Mouse (Mus musculus): Measurements from ENCODE around the gene Phf24. TPM values are rescaled to one million over a fixed set of nuclear protein-coding genes. Genes with fewer than 3 reads are reported as not detected.

Gene Phf24
- polyA plus RNA-seq, 1 experiment, result not detected

GRCm38 (mm10) chr4:42933630-42934029 is 17.2 kb downstream of the Phf24 start:
- Histone ChIP-seq H3K27ac (ENCODE audit: control insufficient read depth, insufficient read depth, low read depth, low read length, poor library complexity) (no peak overlapping the region), H3K4me1 (ENCODE audit: control insufficient read depth, insufficient read depth, low read length) (peaks cover 2% of the 10 kb centered on the region; the same call in 1 of the 2 replicates), H3K4me3 (replicated peaks; ENCODE audit: control insufficient read depth, low read depth, low read length) (no peak overlapping the region)
- WGBS, result 7% methylated on average over 22 of the region's 22 CpGs
- TF ChIP-seq POLR2A (IDR thresholded peaks at IDR 0.05; ENCODE audit: borderline replicate concordance, control insufficient read depth, low read depth, low read length), result no peak
- no peak for TF ChIP-seq CTCF (IDR thresholded peaks at IDR 0.05; ENCODE audit: control insufficient read depth, insufficient read depth, low read length)

DNA sequence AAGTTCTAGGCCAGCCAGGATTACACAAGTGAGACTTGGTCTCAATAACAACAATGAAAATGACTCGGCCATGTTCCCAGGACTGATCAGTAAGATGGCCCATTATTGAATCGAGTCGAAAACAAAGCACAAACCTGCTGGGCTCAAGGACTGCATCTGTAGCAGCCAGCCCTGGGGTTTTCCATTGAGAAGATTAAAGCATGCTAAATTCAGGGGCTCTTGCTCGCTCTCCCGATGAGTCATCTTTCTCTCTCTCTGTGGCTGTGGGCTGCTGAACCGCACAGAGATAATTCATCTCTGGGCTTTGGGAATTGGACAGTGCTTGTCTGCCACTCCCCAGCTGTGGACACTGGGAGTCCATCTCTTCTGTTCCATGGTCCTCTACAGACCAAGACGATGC is 24.9 kb downstream of the Phf24 start:
- Histone ChIP-seq H3K27ac (ENCODE audit: control insufficient read depth, insufficient read depth, low read depth, low read length, poor library complexity) (no peak overlapping the region), H3K4me3 (replicated peaks; ENCODE audit: control insufficient read depth, low read depth, low read length) (no peak overlapping the region), H3K4me1 (ENCODE audit: control insufficient read depth, insufficient read depth, low read length) (no peaks in the 10 kb centered on the region)
- TF ChIP-seq POLR2A (IDR thresholded peaks at IDR 0.05; ENCODE audit: borderline replicate concordance, control insufficient read depth, low read depth, low read length) (no peak), CTCF (IDR thresholded peaks at IDR 0.05; ENCODE audit: control insufficient read depth, insufficient read depth, low read length) (no peak)
- 69% methylated on average over 7 of the region's 7 CpGs for WGBS

DNA sequence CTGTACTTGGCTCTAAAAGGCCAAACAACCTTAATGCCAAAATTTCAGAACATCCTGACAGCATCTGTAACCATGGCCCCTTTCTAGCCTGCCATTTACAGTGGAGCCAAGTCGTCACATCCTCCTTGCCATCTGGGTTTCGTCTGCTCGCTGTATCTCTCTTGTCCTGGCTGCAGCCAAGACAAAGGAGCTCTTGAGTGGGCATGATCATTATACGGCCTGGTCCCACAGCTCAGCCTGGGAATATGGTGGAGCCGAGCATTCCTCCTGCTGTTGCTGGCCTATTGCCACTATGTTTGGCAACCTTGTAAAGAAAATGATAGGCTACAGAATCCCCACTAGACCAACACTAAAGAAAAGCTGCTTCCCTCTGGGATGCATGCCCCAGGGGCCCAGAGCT is 26.9 kb downstream of the Phf24 start:
- H3K4me1 ChIP-seq (ENCODE audit: control insufficient read depth, insufficient read depth, low read length), result no peaks in the 10 kb centered on the region
- WGBS, result 83% methylated on average over 5 of the region's 5 CpGs
- H3K27ac ChIP-seq (ENCODE audit: control insufficient read depth, insufficient read depth, low read depth, low read length, poor library complexity), result no peak overlapping the region
- TF ChIP-seq CTCF (IDR thresholded peaks at IDR 0.05; ENCODE audit: control insufficient read depth, insufficient read depth, low read length), result no peak
- no peak for TF ChIP-seq POLR2A (IDR thresholded peaks at IDR 0.05; ENCODE audit: borderline replicate concordance, control insufficient read depth, low read depth, low read length)
- no peak overlapping the region for H3K4me3 ChIP-seq (replicated peaks; ENCODE audit: control insufficient read depth, low read depth, low read length)

DNA sequence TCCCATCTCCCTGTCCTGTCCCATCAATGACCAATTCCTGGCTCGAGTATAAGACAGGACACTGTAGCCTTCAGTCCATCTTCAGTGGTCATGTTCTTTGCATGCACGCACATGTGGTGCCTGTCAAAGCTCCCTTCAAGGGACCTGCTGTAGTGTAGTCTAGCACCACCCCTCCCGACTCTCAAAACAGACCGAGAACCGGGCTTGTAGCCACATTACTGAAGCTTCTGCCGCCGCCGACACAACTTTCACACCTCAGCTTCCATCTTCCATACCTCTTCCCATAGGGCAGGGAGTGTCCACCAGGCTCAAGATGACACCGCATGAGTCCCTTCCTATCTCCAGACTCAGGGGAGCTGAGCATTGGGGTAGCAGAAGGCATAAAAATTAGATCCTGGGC is 27.7 kb downstream of the Phf24 start:
- no peaks in the 10 kb centered on the region for H3K4me1 ChIP-seq (ENCODE audit: control insufficient read depth, insufficient read depth, low read length)
- no peak for TF ChIP-seq CTCF (IDR thresholded peaks at IDR 0.05; ENCODE audit: control insufficient read depth, insufficient read depth, low read length)
- no peak for TF ChIP-seq POLR2A (IDR thresholded peaks at IDR 0.05; ENCODE audit: borderline replicate concordance, control insufficient read depth, low read depth, low read length)

GRCm38 (mm10) chr4:42945043-42945442 is 28.6 kb downstream of the Phf24 start:
- Histone ChIP-seq H3K4me3 (replicated peaks; ENCODE audit: control insufficient read depth, low read depth, low read length) (no peak overlapping the region), H3K4me1 (ENCODE audit: control insufficient read depth, insufficient read depth, low read length) (no peaks in the 10 kb centered on the region), H3K27ac (ENCODE audit: control insufficient read depth, insufficient read depth, low read depth, low read length, poor library complexity) (no peak overlapping the region)
- TF ChIP-seq POLR2A (IDR thresholded peaks at IDR 0.05; ENCODE audit: borderline replicate concordance, control insufficient read depth, low read depth, low read length) (no peak), CTCF (IDR thresholded peaks at IDR 0.05; ENCODE audit: control insufficient read depth, insufficient read depth, low read length) (no peak)
- WGBS, result 33% methylated on average over 6 of the region's 6 CpGs

More for the DNA sequence above, 27.7 kb downstream of the Phf24 start:
- Histone ChIP-seq H3K4me3 (replicated peaks; ENCODE audit: control insufficient read depth, low read depth, low read length) (no peak overlapping the region), H3K27ac (ENCODE audit: control insufficient read depth, insufficient read depth, low read depth, low read length, poor library complexity) (no peak overlapping the region)
- 79% methylated on average over 9 of the region's 9 CpGs for WGBS

GRCm38 (mm10) chr4:42945445-42945844 is 29.0 kb downstream of the Phf24 start:
- Histone ChIP-seq H3K4me3 (replicated peaks; ENCODE audit: control insufficient read depth, low read depth, low read length) (no peak overlapping the region), H3K27ac (ENCODE audit: control insufficient read depth, insufficient read depth, low read depth, low read length, poor library complexity) (no peak overlapping the region), H3K4me1 (ENCODE audit: control insufficient read depth, insufficient read depth, low read length) (no peaks in the 10 kb centered on the region; the same call in 1 of the 2 replicates)
- TF ChIP-seq CTCF (IDR thresholded peaks at IDR 0.05; ENCODE audit: control insufficient read depth, insufficient read depth, low read length) (no peak), POLR2A (IDR thresholded peaks at IDR 0.05; ENCODE audit: borderline replicate concordance, control insufficient read depth, low read depth, low read length) (no peak)
- 81% methylated on average over 3 of the region's 3 CpGs for WGBS

- no peaks in the 10 kb centered on the region; the same call in 1 of the 2 replicates for H3K4me1 ChIP-seq (ENCODE audit: control insufficient read depth, insufficient read depth, low read length)
- WGBS, result 1% methylated on average over 5 of the region's 5 CpGs
- no peak overlapping the region for H3K4me3 ChIP-seq (replicated peaks; ENCODE audit: control insufficient read depth, low read depth, low read length)
- no peak overlapping the region for H3K27ac ChIP-seq (ENCODE audit: control insufficient read depth, insufficient read depth, low read depth, low read length, poor library complexity)
- TF ChIP-seq POLR2A (IDR thresholded peaks at IDR 0.05; ENCODE audit: borderline replicate concordance, control insufficient read depth, low read depth, low read length) (no peak), CTCF (IDR thresholded peaks at IDR 0.05; ENCODE audit: control insufficient read depth, insufficient read depth, low read length) (no peak)
These were observed 29.5 kb downstream of the Phf24 start for GRCm38 (mm10) chr4:42945952-42946351.

GRCm38 (mm10) chr4:42946733-42947290 is 30.4 kb downstream of the Phf24 start:
- no peak overlapping the region for H3K4me3 ChIP-seq (replicated peaks; ENCODE audit: control insufficient read depth, low read depth, low read length)
- no peak overlapping the region for H3K27ac ChIP-seq (ENCODE audit: control insufficient read depth, insufficient read depth, low read depth, low read length, poor library complexity)
- TF ChIP-seq CTCF (IDR thresholded peaks at IDR 0.05; ENCODE audit: control insufficient read depth, insufficient read depth, low read length) (no peak), POLR2A (IDR thresholded peaks at IDR 0.05; ENCODE audit: borderline replicate concordance, control insufficient read depth, low read depth, low read length) (no peak)
- WGBS, result 38% methylated on average over 10 of the region's 10 CpGs
- H3K4me1 ChIP-seq (ENCODE audit: control insufficient read depth, insufficient read depth, low read length), result no peaks in the 10 kb centered on the region; the same call in 1 of the 2 replicates

DNA sequence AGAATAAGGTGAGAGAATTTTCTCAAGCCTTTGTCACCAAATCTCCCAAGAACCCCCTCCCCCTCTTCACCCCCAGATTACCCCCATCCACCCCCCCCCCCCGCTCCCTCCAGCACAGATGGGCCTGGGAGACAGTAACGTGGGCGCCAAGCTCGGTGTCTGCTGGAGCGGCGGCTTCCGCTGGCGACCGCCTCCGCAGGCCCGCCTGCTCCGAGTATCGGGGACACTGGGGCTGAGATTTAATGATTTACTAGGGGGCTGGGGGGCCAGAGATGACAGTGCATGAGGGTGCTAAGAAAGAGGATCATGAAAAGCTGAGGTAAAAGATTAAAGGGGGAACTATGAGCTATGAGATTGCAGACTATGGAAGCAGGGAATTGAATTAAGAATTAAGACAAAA is 32.1 kb downstream of the Phf24 start:
- no peak for TF ChIP-seq POLR2A (IDR thresholded peaks at IDR 0.05; ENCODE audit: borderline replicate concordance, control insufficient read depth, low read depth, low read length)
- H3K27ac ChIP-seq (ENCODE audit: control insufficient read depth, insufficient read depth, low read depth, low read length, poor library complexity), result no peak overlapping the region
- no peak overlapping the region for H3K4me3 ChIP-seq (replicated peaks; ENCODE audit: control insufficient read depth, low read depth, low read length)
- no peaks in the 10 kb centered on the region; the same call in 1 of the 2 replicates for H3K4me1 ChIP-seq (ENCODE audit: control insufficient read depth, insufficient read depth, low read length)
- 42% methylated on average over 13 of the region's 13 CpGs for WGBS

All from bone marrow, adult 2 months (tissue).